Mouse (Mus musculus) stomach, postnatal 0 days (tissue): ENCODE measurements around the gene Cd19. TPM values are rescaled to one million over a fixed set of nuclear protein-coding genes. Genes with fewer than 3 reads are reported as not detected.

Source experiments
- ATAC-seq: fragments of 200-750 bp; cut with Nextera tagmentation; 2 replicates; pipeline ENCODE4 v1.8.0; 2017; ENCODE audit not compliant: low FRiP score, low TSS enrichment
- DNase-seq: peaks from one replicate; pipeline ENCODE4 v3.0.0-alpha.2; 2016; ENCODE audit warnings: low spot score
- H3K27ac ChIP-seq: fragments of 300-500 bp; sonication (generic); replicated peaks from 2 replicates; pipeline ENCODE4 v1.5.1; 2014; ENCODE audit warnings: mild to moderate bottlenecking, control low read depth
- H3K27me3 ChIP-seq: fragments of 300-500 bp; sonication (generic); 2 replicates; pipeline ENCODE4 v1.6.1; 2014; ENCODE audit warnings: low read length; ENCODE audit not compliant: control insufficient read depth, insufficient read depth
- H3K36me3 ChIP-seq: fragments of 300-500 bp; sonication (generic); 2 replicates; pipeline ENCODE4 v1.6.1; 2014; ENCODE audit warnings: low read length, mixed read lengths; ENCODE audit not compliant: control insufficient read depth, insufficient read depth
- H3K4me1 ChIP-seq: fragments of 300-500 bp; sonication (generic); replicated peaks from 2 replicates; pipeline ENCODE4 v1.6.1; 2014; ENCODE audit warnings: antibody characterized with exemption; ENCODE audit not compliant: control insufficient read depth, insufficient read depth
- H3K4me2 ChIP-seq: fragments of 300-500 bp; sonication (generic); replicated peaks from 2 replicates; pipeline ENCODE4 v1.6.1; 2014; ENCODE audit warnings: low read depth, mild to moderate bottlenecking, control low read depth, moderate library complexity
- H3K4me3 ChIP-seq: fragments of 300-500 bp; sonication (generic); 2 replicates; pipeline ENCODE4 v1.5.1; 2014; ENCODE audit warnings: low read depth, low read length, control low read depth
- H3K9ac ChIP-seq: fragments of 300-500 bp; sonication (generic); 2 replicates; pipeline ENCODE4 v1.6.1; 2014; ENCODE audit warnings: mild to moderate bottlenecking, low read length, control low read depth, mixed read lengths
- H3K9me3 ChIP-seq: fragments of 300-500 bp; sonication (generic); 2 replicates; pipeline ENCODE4 v1.6.1; 2016; ENCODE audit warnings: low read length; ENCODE audit not compliant: control insufficient read depth
- CTCF ChIP-seq: IDR thresholded peaks from 2 replicates; pipeline ENCODE4 v1.5.1; 2016; ENCODE audit warnings: antibody characterized with exemption, low read depth, mild to moderate bottlenecking, moderate library complexity
- EP300 ChIP-seq: optimal IDR thresholded peaks from 2 replicates; pipeline ENCODE3; 2016; ENCODE audit warnings: antibody characterized with exemption
- WGBS: fragments of 180-500 bp; shearing (Covaris S2); extraction: QIAGEN DNeasy Blood & Tissue Kit; methylation state at CpG from one replicate; pipeline ENCODE4 v1.1.7; 2014; 5-methylcytosine and 5-hydroxymethylcytosine counted together
- polyA plus RNA-seq: library from polyadenylated mRNA; unstranded; fragments of >200 nt; fragmentation: Nextera tagmentation; extraction: Ambion mirVana; gene quantifications from 2 replicates; pipeline ENCODE4 v1.2.1, GENCODE M21; 2015

Gene Cd19
- 0.08 and 0.17 TPM in 2 replicates for polyA plus RNA-seq

- H3K27ac ChIP-seq, result no peak within 1 kb of the TSS
- no peaks in the 10 kb centered on the region for H3K27me3 ChIP-seq
- DNase-seq (no peak), ATAC-seq (no peak)
- no peaks in the 10 kb centered on the region for H3K9me3 ChIP-seq
- TF ChIP-seq CTCF, result no peak
- no peak for TF ChIP-seq EP300
- WGBS, result 89% methylated on average over 6 of the region's 6 CpGs
- no peaks in the 10 kb centered on the region for H3K36me3 ChIP-seq
- no peak within 1 kb of the TSS for H3K9ac ChIP-seq
- H3K4me1 ChIP-seq, result no peaks in the 10 kb centered on the region
- H3K4me2 ChIP-seq, result no peak within 1 kb of the TSS
- H3K4me3 ChIP-seq, result no peak within 1 kb of the TSS
Observed at GRCm38 (mm10) chr7:126414725-126415124, at the start of gene Cd19. Cd19 (minus strand) TSS chr7:126414889.

GRCm38 (mm10) chr7:126464121-126464520, 49.4 kb upstream of the Cd19 start:
- ATAC-seq (no peak; the same call in 1 of the 2 replicates), DNase-seq (no peak)
- H3K27ac ChIP-seq, result no peak overlapping the region
- WGBS, result 55% methylated on average over 4 of the region's 4 CpGs
- H3K9ac ChIP-seq, result no peak overlapping the region
- no peaks in the 10 kb centered on the region for H3K27me3 ChIP-seq
- no peak overlapping the region for H3K4me3 ChIP-seq
- H3K9me3 ChIP-seq, result no peaks in the 10 kb centered on the region
- H3K4me1 ChIP-seq, result peaks cover 10% of the 10 kb centered on the region; the same call in 1 of the 2 replicates
- H3K4me2 ChIP-seq, result no peak overlapping the region
- TF ChIP-seq EP300 (no peak), CTCF (no peak)
- H3K36me3 ChIP-seq, result peaks cover 14% of the 10 kb centered on the region

GRCm38 (mm10) chr7:126463547-126463946, 48.9 kb upstream of the Cd19 start:
- Histone ChIP-seq H3K9me3 (no peaks in the 10 kb centered on the region), H3K4me2 (no peak overlapping the region), H3K4me1 (peaks cover 10% of the 10 kb centered on the region; the same call in 1 of the 2 replicates), H3K36me3 (peaks cover 12% of the 10 kb centered on the region), H3K4me3 (no peak overlapping the region), H3K27me3 (no peaks in the 10 kb centered on the region), H3K27ac (no peak overlapping the region), H3K9ac (no peak overlapping the region)
- DNase-seq (no peak), ATAC-seq (no peak)
- 64% methylated on average over 4 of the region's 4 CpGs for WGBS
- no peak for TF ChIP-seq EP300
- TF ChIP-seq CTCF, result no peak

- Histone ChIP-seq H3K27me3 (no peaks in the 10 kb centered on the region), H3K4me3 (no peak within 1 kb of the TSS), H3K9me3 (no peaks in the 10 kb centered on the region), H3K9ac (no peak within 1 kb of the TSS), H3K36me3 (peaks cover 12% of the 10 kb centered on the region), H3K4me1 (peaks cover 10% of the 10 kb centered on the region; the same call in 1 of the 2 replicates), H3K27ac (no peak within 1 kb of the TSS), H3K4me2 (no peak within 1 kb of the TSS)
- WGBS, result 50% methylated on average over 5 of the region's 5 CpGs
- DNase-seq (no peak), ATAC-seq (no peak)
- no peak for TF ChIP-seq CTCF
Observed at GRCm38 (mm10) chr7:126463004-126463403, 48.3 kb upstream of the Cd19 start, which contains the start of gene Atp2a1. Atp2a1 (minus strand) TSS chr7:126463108.

GRCm38 (mm10) chr7:126461626-126462025, 46.9 kb upstream of the Cd19 start:
- no peaks in the 10 kb centered on the region for H3K27me3 ChIP-seq
- peaks cover 10% of the 10 kb centered on the region; the same call in 1 of the 2 replicates for H3K4me1 ChIP-seq
- H3K4me2 ChIP-seq, result no peak overlapping the region
- no peak for TF ChIP-seq EP300
- no peak for TF ChIP-seq CTCF
- WGBS, result 66% methylated on average over 3 of the region's 3 CpGs
- no peak for DNase-seq
- no peaks in the 10 kb centered on the region for H3K9me3 ChIP-seq
- H3K27ac ChIP-seq, result no peak overlapping the region
- no peak overlapping the region for H3K9ac ChIP-seq
- H3K36me3 ChIP-seq, result no peaks in the 10 kb centered on the region
- H3K4me3 ChIP-seq, result no peak overlapping the region
- ATAC-seq, result no peak

- H3K27me3 ChIP-seq, result no peaks in the 10 kb centered on the region
- H3K36me3 ChIP-seq, result no peaks in the 10 kb centered on the region
- no peaks in the 10 kb centered on the region for H3K9me3 ChIP-seq
- TF ChIP-seq CTCF (no peak), EP300 (no peak)
- ATAC-seq (no peak), DNase-seq (no peak)
- WGBS, result 45% methylated on average over 10 of the region's 10 CpGs
- H3K9ac ChIP-seq, result no peak overlapping the region
- peaks cover 10% of the 10 kb centered on the region; the same call in 1 of the 2 replicates for H3K4me1 ChIP-seq
- H3K27ac ChIP-seq, result no peak overlapping the region
- H3K4me3 ChIP-seq, result no peak overlapping the region
- H3K4me2 ChIP-seq, result no peak overlapping the region
Observed at GRCm38 (mm10) chr7:126460623-126461399, 46.1 kb upstream of the Cd19 start.
